Mouse (Mus musculus) liver, embryonic 14.5 days (tissue): ENCODE measurements around the gene Zfp36l2. TPM values are rescaled to one million over a fixed set of nuclear protein-coding genes. Genes with fewer than 3 reads are reported as not detected.
A peak's percentile ranks its signal among the peaks of the same experiment; 100 is the strongest.
"Not testable (repeated sequence)": the region's sequence is repeated elsewhere in the genome, so short reads cannot be mapped to it uniquely, and the experiment has no call there.

ENCODE experiments used
- ATAC-seq: fragments of 200-750 bp; cut with Nextera tagmentation; 2 replicates; pipeline ENCODE4 v1.8.0; 2017; ENCODE audit warnings: moderate number of reproducible peaks, mild to moderate bottlenecking, moderate library complexity; ENCODE audit not compliant: insufficient read depth
- DNase-seq, 3 experiments: peaks; one replicate each; pipeline ENCODE4 v3.0.0-alpha.2; 2012 to 2013; ENCODE audit warnings: low read depth in 3 of 3, low spot score in 3 of 3
- H3K27ac ChIP-seq: fragments of 300-500 bp; sonication (generic); 2 replicates; pipeline ENCODE4 v1.5.1; 2014; ENCODE audit warnings: moderate library complexity, mild to moderate bottlenecking, control low read depth, inconsistent platforms
- H3K27me3 ChIP-seq: fragments of 300-500 bp; sonication (generic); 2 replicates; pipeline ENCODE4 v1.6.1; 2014; ENCODE audit warnings: mild to moderate bottlenecking, low read length, moderate library complexity; ENCODE audit not compliant: control insufficient read depth, insufficient read depth
- H3K36me3 ChIP-seq: fragments of 300-500 bp; sonication (generic); replicated peaks from 2 replicates; pipeline ENCODE4 v1.6.1; 2014; ENCODE audit warnings: low read depth; ENCODE audit not compliant: control insufficient read depth, insufficient read depth
- H3K4me1 ChIP-seq, 2 experiments: fragments of 200-500 bp in 1 of 2; fragments of 300-500 bp in 1 of 2; sonication (generic) in 1 of 2; replicated peaks; 2 replicates each; pipeline ENCODE4 v1.6.1; 2012 to 2014; ENCODE audit warnings: antibody characterized with exemption in 1 of 2, inconsistent platforms in 1 of 2, low read length in 1 of 2; ENCODE audit not compliant: control insufficient read depth in 2 of 2, insufficient read depth in 2 of 2
- H3K4me2 ChIP-seq: fragments of 300-500 bp; sonication (generic); 2 replicates; pipeline ENCODE4 v1.6.1; 2014; ENCODE audit warnings: low read depth, mild to moderate bottlenecking, control low read depth, moderate library complexity
- H3K4me3 ChIP-seq, 2 experiments: fragments of 200-500 bp in 1 of 2; fragments of 300-500 bp in 1 of 2; sonication (generic) in 1 of 2; 2 replicates each; pipeline ENCODE4 v1.5.1; 2012 to 2014; ENCODE audit warnings: low read depth in 2 of 2, low read length in 2 of 2, mild to moderate bottlenecking in 2 of 2, control low read depth in 1 of 2, inconsistent platforms in 1 of 2, moderate library complexity in 1 of 2; ENCODE audit not compliant: insufficient read depth in 1 of 2
- H3K9ac ChIP-seq: fragments of 300-500 bp; sonication (generic); replicated peaks from 2 replicates; pipeline ENCODE4 v1.6.1; 2014; ENCODE audit warnings: mild to moderate bottlenecking, control low read depth, moderate library complexity
- H3K9me3 ChIP-seq: fragments of 300-500 bp; sonication (generic); 2 replicates; pipeline ENCODE4 v1.6.1; 2016; ENCODE audit warnings: low read length, mixed read lengths; ENCODE audit not compliant: control insufficient read depth
- CTCF ChIP-seq: IDR thresholded peaks from 2 replicates; pipeline ENCODE4 v1.5.1; 2016; ENCODE audit warnings: antibody characterized with exemption, low read depth, control low read depth
- EP300 ChIP-seq: IDR thresholded peaks from 2 replicates; pipeline ENCODE4 v1.6.1; 2016; ENCODE audit warnings: antibody characterized with exemption, low read depth
- WGBS: fragments of 180-500 bp; shearing (Covaris S2); extraction: QIAGEN DNeasy Blood & Tissue Kit; methylation state at CpG from one replicate; pipeline ENCODE4 v1.1.7; 2014; ENCODE audit not compliant: insufficient replicate concordance; 5-methylcytosine and 5-hydroxymethylcytosine counted together
- polyA plus RNA-seq, 2 experiments: library from polyadenylated mRNA; depleted of rRNA in 1 of 2; stranded (reverse) in 1 of 2; unstranded in 1 of 2; fragments of >200 nt; fragmentation: Nextera tagmentation in 1 of 2; extraction: Ambion mirVana in 1 of 2; gene quantifications; 2 replicates each; pipeline versions ENCODE4 v1.2.1 to v1.2.3; 2012 to 2014

Gene Zfp36l2
- polyA plus RNA-seq, 2 experiments: 9.9 to 22.7 TPM

DNA sequence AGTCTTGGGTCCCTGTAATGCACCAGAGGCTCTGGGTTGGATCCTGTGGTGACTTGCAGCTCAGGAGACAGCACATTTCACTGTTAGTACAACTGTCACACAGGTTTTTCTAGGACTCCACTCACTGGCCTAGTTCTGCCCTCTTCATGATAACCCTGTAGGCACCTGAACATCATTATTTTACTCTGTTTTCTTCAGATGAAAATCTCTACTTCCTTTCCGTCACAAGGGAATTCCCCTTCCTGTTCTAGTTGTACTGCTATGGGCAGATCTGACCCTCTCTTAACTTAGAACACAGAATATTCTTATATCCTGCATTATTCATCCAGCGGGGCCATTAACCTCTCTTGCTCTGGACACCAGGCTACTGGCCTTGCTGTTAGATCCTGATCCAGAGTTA is 43.6 kb upstream of the Zfp36l2 start:
- peaks cover 6% of the 10 kb centered on the region for H3K36me3 ChIP-seq
- 71% methylated on average over 2 of the region's 2 CpGs for WGBS
- no peaks in the 10 kb centered on the region for H3K9me3 ChIP-seq
- H3K4me2 ChIP-seq: no peak overlapping the region
- no peak overlapping the region for H3K9ac ChIP-seq
- DNase-seq (no peak), ATAC-seq (no peak)
- no peak overlapping the region for H3K27ac ChIP-seq
- no peak for TF ChIP-seq CTCF
- TF ChIP-seq EP300: no peak
- H3K27me3 ChIP-seq: no peaks in the 10 kb centered on the region
- H3K4me3 ChIP-seq: no peak overlapping the region
- peaks cover 3 to 19% of the 10 kb centered on the region in 2 experiments for H3K4me1 ChIP-seq

GRCm38 (mm10) chr17:84228223-84228622 is 40.5 kb upstream of the Zfp36l2 start:
- Histone ChIP-seq H3K9ac (no peak overlapping the region), H3K9me3 (no peaks in the 10 kb centered on the region), H3K27ac (no peak overlapping the region), H3K4me2 (no peak overlapping the region), H3K4me1 (no peaks in the 10 kb centered on the region), H3K4me3 (no peak overlapping the region), H3K27me3 (no peaks in the 10 kb centered on the region), H3K36me3 (peaks cover 6% of the 10 kb centered on the region)
- no peak for DNase-seq
- no peak for ATAC-seq
- TF ChIP-seq EP300: no peak
- TF ChIP-seq CTCF: no peak
- 63% methylated on average over 2 of the region's 2 CpGs for WGBS

DNA sequence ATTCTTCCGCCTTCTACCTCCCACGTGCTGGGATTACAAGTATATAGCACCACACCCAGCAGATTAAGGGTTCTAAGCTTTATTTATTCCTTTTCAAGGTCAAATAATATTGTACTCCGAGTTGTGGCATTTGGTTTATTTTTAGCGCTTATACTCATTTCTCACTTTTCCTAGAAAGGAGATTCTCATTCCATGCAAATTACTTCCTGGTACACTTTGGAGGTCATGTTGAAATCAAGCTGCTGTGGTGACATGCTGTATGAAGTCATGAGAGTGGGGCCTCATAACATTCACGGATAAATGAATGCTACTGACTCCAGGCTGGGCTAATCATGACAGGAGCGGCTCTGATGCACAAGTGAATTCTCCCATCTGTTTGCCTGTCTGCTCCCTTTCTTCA is 38.9 kb upstream of the Zfp36l2 start:
- Histone ChIP-seq H3K27me3 (no peaks in the 10 kb centered on the region), H3K9me3 (no peaks in the 10 kb centered on the region), H3K4me1 (no peaks in the 10 kb centered on the region), H3K36me3 (peaks cover 6% of the 10 kb centered on the region), H3K27ac (no peak overlapping the region), H3K9ac (no peak overlapping the region), H3K4me3 (no peak overlapping the region), H3K4me2 (no peak overlapping the region)
- TF ChIP-seq CTCF (no peak), EP300 (no peak)
- DNase-seq: no peak
- WGBS: 74% methylated on average over 6 of the region's 6 CpGs
- no peak for ATAC-seq

DNA sequence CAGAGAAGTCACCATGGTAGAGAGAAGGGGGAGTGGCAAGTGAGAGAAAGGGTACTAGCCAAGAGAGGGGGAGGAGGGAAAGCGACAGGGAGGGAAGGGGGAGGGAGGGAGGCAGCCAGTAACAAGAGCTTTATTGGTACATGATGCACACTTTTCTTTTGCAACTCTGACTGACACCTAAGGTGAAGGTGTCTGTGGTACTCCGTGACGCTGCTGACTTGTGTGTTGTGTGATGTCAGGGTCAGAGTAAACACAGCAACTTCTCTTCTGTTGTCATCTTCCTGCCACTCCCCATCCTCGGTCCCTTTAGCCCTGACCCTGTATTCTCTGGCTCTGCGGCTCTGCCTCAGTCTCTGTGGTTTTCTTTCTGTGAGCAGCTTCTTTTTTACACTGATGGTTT is 38.5 kb upstream of the Zfp36l2 start:
- no peak for ATAC-seq
- Histone ChIP-seq H3K9ac (no peak overlapping the region), H3K27ac (no peak overlapping the region), H3K9me3 (no peaks in the 10 kb centered on the region), H3K4me2 (no peak overlapping the region), H3K4me3 (no peak overlapping the region), H3K27me3 (no peaks in the 10 kb centered on the region), H3K4me1 (no peaks in the 10 kb centered on the region), H3K36me3 (peaks cover 6% of the 10 kb centered on the region)
- TF ChIP-seq CTCF (no peak), EP300 (no peak)
- 71% methylated on average over 5 of the region's 5 CpGs for WGBS
- DNase-seq: no peak

DNA sequence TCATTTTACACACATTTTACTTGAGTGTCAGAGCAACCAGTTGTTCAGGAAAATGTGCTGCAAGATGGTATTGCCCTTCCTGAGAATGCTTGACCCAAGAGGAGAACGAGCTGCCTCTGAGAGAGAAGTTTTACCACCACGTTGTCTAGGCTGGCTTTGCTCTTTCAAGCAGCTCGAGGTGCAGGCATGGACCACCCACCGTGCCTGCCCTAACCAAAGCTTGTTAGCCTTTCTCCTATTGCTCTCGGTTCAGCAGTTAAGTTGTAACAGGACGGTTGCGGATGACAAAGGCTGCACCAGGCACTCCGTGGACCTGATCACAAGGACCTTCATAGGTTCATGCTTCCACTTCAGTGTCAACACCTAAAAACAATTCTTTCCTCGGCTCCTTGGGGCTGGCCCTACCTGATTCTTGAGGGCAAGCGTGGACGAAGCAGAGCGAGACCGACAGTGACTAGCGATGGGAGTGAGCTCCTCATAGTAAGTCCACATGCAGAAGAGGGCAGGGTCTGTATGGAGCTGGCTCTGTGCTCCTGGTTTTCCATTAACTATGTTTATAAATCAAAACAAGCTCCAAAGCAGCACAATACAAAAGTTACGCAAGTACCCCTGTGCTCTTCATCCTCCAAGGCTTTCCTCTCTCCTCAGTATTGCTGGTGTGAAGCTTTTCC is 36.6 kb upstream of the Zfp36l2 start:
- ATAC-seq (no peak), DNase-seq (no peak)
- 80% methylated on average over 15 of the region's 15 CpGs for WGBS
- H3K4me1 ChIP-seq: peaks cover 2% of the 10 kb centered on the region in 2 experiments; a peak in 1 of 4 replicates
- no peak overlapping the region for H3K4me2 ChIP-seq
- H3K4me3 ChIP-seq: no peak overlapping the region
- TF ChIP-seq CTCF (no peak), EP300 (no peak)
- H3K9me3 ChIP-seq: no peaks in the 10 kb centered on the region
- no peaks in the 10 kb centered on the region for H3K27me3 ChIP-seq
- no peak overlapping the region for H3K27ac ChIP-seq
- H3K36me3 ChIP-seq: peaks cover 6% of the 10 kb centered on the region
- H3K9ac ChIP-seq: no peak overlapping the region

- not testable (repeated sequence) for H3K36me3 ChIP-seq, H3K9me3 ChIP-seq, H3K4me1 ChIP-seq, H3K4me3 ChIP-seq, H3K9ac ChIP-seq, DNase-seq, H3K4me2 ChIP-seq, H3K27me3 ChIP-seq, H3K27ac ChIP-seq
- peak; percentile 41; the same call in 1 of the 2 replicates for ATAC-seq
- 88% methylated on average over 2 of the region's 2 CpGs for WGBS
These were observed 31.1 kb upstream of the Zfp36l2 start for GRCm38 (mm10) chr17:84218841-84219240.
